Mouse (Mus musculus) forebrain, embryonic 16.5 days (tissue): Measurements from ENCODE around the gene Gjd3. TPM values are rescaled to one million over a fixed set of nuclear protein-coding genes. Genes with fewer than 3 reads are reported as not detected.

Experiments
- ATAC-seq: fragments of 200-750 bp; cut with Nextera tagmentation; 2 replicates; pipeline ENCODE4 v1.8.0; 2017; ENCODE audit warnings: mild to moderate bottlenecking, moderate library complexity
- H3K27ac ChIP-seq: fragments of 300-500 bp; sonication (generic); 2 replicates; pipeline ENCODE4 v1.5.1; 2014; ENCODE audit warnings: low read length, control low read depth
- H3K27me3 ChIP-seq: fragments of 300-500 bp; sonication (generic); replicated peaks from 2 replicates; pipeline ENCODE4 v1.6.1; 2014; ENCODE audit warnings: low read length; ENCODE audit not compliant: control insufficient read depth, insufficient read depth
- H3K36me3 ChIP-seq: fragments of 300-500 bp; sonication (generic); 2 replicates; pipeline ENCODE4 v1.6.1; 2014; ENCODE audit not compliant: control insufficient read depth, insufficient read depth
- H3K4me1 ChIP-seq: fragments of 300-500 bp; sonication (generic); replicated peaks from 2 replicates; pipeline ENCODE4 v1.6.1; 2014; ENCODE audit warnings: low read length; ENCODE audit not compliant: control insufficient read depth, insufficient read depth
- H3K4me2 ChIP-seq: fragments of 300-500 bp; sonication (generic); 2 replicates; pipeline ENCODE4 v1.6.1; 2014; ENCODE audit warnings: mild to moderate bottlenecking, low read length, control low read depth
- H3K4me3 ChIP-seq: fragments of 300-500 bp; sonication (generic); replicated peaks from 2 replicates; pipeline ENCODE4 v1.5.1; 2014; ENCODE audit warnings: mild to moderate bottlenecking, low read length, control low read depth
- H3K9ac ChIP-seq: fragments of 300-500 bp; sonication (generic); replicated peaks from 2 replicates; pipeline ENCODE4 v1.6.1; 2014; ENCODE audit warnings: low read depth, low read length, control low read depth
- H3K9me3 ChIP-seq: fragments of 300-500 bp; sonication (generic); 2 replicates; pipeline ENCODE4 v1.6.1; 2016; ENCODE audit warnings: low read length; ENCODE audit not compliant: control insufficient read depth
- WGBS: fragments of 180-500 bp; shearing (Covaris S2); extraction: QIAGEN DNeasy Blood & Tissue Kit; methylation state at CpG from one replicate; pipeline ENCODE4 v1.1.7; 2014; 5-methylcytosine and 5-hydroxymethylcytosine counted together
- polyA plus RNA-seq: library from polyadenylated mRNA; unstranded; fragments of >200 nt; fragmentation: Nextera tagmentation; extraction: Ambion mirVana; gene quantifications from 2 replicates; pipeline ENCODE4 v1.2.1, GENCODE M21; 2015

The Gjd3 gene
- polyA plus RNA-seq, 1 experiment from 2014 or later = 1.0 TPM

DNA sequence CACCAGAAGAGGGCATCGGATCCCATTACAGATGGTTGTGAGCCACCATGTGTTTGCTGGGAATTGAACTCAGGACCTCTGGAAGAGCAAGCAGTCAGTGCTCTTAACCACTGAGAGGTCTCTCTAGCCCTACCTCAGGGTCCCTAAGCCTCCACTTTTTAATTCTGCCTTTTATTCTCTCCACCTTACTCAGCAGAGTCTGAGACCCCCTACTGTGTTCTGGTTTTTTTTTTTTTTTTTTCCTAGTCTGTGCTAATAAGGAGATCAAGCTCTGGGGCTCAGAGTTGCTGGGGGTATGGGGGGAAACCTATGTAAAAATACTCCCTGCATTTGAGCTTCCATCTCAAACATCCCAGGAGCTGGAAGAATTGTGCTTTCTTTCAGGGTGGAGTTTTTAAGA lies 30.7 kb downstream of the Gjd3 start:
- 88% methylated on average over 1 of the region's 1 CpGs for WGBS
- H3K9me3 ChIP-seq = no peaks in the 10 kb centered on the region
- H3K27me3 ChIP-seq = no peaks in the 10 kb centered on the region
- ATAC-seq = no peak
- no peak overlapping the region for H3K27ac ChIP-seq
- no peak overlapping the region for H3K4me2 ChIP-seq
- H3K9ac ChIP-seq = no peak overlapping the region
- H3K4me1 ChIP-seq = peaks cover 40% of the 10 kb centered on the region
- no peaks in the 10 kb centered on the region for H3K36me3 ChIP-seq
- H3K4me3 ChIP-seq = no peak overlapping the region

DNA sequence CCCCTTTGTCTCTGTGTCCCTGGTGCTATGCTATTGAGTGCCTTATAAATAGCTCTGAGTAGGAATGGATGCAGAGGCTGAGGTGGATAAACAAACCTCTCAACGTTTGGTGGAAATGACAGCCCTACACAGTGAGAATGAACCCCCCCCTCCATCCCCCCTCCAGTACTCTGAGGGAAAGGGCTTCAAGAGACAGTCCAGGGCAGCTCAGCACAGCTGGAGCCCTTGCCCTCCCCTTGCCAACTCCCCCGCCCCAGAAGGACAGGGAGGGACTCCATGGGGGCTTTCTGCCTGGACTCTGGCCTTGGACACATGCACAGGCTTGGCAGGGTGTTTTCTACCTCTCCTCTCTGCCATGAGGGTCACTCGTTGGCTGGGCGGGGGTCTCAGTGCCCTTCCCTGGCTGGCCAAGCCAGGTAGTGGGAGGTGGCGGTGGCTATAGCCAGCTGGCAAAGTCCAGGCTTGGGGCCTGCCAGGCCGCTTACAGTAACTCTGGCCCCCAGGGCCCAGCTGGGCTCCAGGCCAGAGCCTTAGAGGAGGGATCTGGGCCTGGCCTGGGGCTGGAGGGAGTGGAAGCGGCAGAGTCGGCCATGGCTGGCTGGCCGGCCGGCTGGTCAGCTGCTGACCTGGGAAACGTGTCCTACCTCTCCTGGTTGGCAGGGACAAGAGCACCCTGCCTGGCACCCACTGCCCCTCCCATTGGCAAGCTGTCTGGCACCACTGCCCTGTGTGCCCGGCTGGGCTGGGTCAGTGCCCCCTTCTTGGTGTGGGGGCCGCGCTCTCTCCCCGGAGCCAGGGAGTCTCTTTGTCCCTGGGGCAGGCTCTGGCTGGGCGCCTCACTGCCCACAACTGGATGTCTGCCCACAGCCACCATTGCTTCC lies 31.6 kb downstream of the Gjd3 start:
- 36% methylated on average over 14 of the region's 16 CpGs for WGBS
- H3K4me3 ChIP-seq = no peak overlapping the region
- peak overlapping the region; percentile 67 for H3K27ac ChIP-seq
- no peaks in the 10 kb centered on the region for H3K9me3 ChIP-seq
- peak overlapping the region; percentile 30 for H3K9ac ChIP-seq
- peaks cover 40% of the 10 kb centered on the region for H3K4me1 ChIP-seq
- peak; percentile 69 for ATAC-seq
- H3K36me3 ChIP-seq = no peaks in the 10 kb centered on the region
- no peaks in the 10 kb centered on the region for H3K27me3 ChIP-seq
- no peak overlapping the region for H3K4me2 ChIP-seq

DNA sequence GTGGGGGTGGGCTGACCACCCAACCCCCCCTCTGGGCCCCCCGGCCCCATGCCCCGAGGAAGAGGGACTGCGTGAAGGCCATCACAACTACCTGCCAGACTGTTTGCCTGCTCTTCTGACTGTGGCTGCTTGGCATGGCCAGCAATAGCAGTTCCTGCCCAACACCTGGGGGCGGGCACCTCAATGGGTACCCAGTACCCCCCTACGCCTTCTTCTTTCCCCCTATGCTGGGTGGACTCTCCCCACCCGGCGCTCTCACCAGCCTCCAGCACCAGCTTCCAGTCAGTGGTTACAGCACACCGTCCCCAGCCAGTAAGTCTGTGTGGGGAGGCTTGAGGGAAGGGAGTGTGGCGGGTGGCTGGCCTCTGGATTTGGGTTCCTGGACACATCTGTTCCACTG lies 32.3 kb downstream of the Gjd3 start:
- no peak overlapping the region for H3K27ac ChIP-seq
- 89% methylated on average over 9 of the region's 9 CpGs for WGBS
- no peak overlapping the region for H3K4me2 ChIP-seq
- no peak overlapping the region for H3K4me3 ChIP-seq
- H3K9ac ChIP-seq = no peak overlapping the region
- no peak for ATAC-seq
- no peaks in the 10 kb centered on the region for H3K36me3 ChIP-seq
- H3K9me3 ChIP-seq = no peaks in the 10 kb centered on the region
- H3K27me3 ChIP-seq = no peaks in the 10 kb centered on the region
- peaks cover 35% of the 10 kb centered on the region for H3K4me1 ChIP-seq

DNA sequence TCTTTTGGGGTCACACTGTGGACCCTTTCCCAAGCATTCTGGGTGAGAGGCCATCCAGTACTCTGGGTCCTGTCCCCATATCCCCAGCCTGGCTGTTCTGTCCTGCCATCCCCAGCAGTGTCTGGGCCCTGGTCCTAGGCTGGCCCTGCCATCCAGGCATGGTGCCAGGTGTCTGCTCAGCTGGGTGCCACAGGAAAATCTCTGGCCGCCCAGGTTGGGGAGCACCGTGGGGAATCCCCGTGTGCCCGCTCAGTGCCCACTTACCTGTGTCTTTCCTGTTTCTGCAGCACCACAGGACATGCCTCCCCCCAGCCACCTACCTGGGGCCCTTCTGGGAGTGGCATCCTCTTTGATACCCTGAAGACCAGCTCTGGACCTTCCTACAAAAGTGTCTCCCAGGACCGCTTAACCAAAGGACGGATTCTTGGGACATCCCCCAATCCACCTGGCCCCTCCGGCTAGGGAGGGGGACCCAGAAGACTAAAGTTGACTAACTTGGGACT lies 32.8 kb downstream of the Gjd3 start:
- H3K4me3 ChIP-seq = no peak overlapping the region
- H3K9ac ChIP-seq = no peak overlapping the region
- peaks cover 30% of the 10 kb centered on the region for H3K4me1 ChIP-seq
- H3K27ac ChIP-seq = no peak overlapping the region
- no peaks in the 10 kb centered on the region for H3K27me3 ChIP-seq
- H3K4me2 ChIP-seq = no peak overlapping the region
- ATAC-seq = no peak
- no peaks in the 10 kb centered on the region for H3K36me3 ChIP-seq
- 78% methylated on average over 7 of the region's 7 CpGs for WGBS
- H3K9me3 ChIP-seq = no peaks in the 10 kb centered on the region

DNA sequence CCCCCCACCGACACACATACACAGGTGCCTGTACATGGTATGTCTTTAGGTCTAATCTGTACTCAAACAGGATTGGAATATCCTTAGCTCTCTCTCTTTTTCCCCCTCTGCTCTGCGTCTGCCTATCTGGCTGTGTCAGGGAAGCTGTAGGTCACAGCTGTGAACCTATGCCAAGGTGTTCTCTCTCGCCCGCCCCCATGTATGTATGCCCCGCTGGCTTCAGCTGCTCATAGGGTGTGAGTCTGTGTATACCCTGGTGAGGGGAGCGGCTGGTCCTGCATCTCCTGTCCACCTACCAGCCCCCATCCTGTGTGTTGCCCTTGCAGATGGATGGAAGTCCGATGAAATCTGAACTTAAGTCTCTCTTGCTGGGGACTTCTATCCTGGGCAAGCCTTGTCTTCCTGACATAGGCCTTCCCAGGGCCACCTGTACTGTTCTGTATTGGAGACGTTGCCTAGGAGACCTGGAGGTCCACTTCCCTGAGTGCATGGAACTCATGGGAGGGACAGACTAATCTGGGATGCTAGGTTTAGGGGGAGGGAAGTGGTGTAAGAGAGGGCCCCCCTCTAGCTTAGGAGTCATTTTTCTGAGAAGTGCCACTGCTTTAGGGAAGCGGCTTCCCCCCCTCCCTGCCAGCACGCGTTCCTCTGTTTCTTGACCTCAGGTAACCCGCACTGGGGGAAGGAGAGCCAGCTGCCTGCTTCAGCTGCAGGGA lies 33.4 kb downstream of the Gjd3 start:
- 63% methylated on average over 12 of the region's 12 CpGs for WGBS
- Histone ChIP-seq H3K9ac (no peak overlapping the region), H3K4me1 (peaks cover 29% of the 10 kb centered on the region), H3K27me3 (no peaks in the 10 kb centered on the region), H3K36me3 (no peaks in the 10 kb centered on the region), H3K27ac (no peak overlapping the region), H3K4me3 (no peak overlapping the region), H3K9me3 (no peaks in the 10 kb centered on the region), H3K4me2 (no peak overlapping the region)
- ATAC-seq = no peak

DNA sequence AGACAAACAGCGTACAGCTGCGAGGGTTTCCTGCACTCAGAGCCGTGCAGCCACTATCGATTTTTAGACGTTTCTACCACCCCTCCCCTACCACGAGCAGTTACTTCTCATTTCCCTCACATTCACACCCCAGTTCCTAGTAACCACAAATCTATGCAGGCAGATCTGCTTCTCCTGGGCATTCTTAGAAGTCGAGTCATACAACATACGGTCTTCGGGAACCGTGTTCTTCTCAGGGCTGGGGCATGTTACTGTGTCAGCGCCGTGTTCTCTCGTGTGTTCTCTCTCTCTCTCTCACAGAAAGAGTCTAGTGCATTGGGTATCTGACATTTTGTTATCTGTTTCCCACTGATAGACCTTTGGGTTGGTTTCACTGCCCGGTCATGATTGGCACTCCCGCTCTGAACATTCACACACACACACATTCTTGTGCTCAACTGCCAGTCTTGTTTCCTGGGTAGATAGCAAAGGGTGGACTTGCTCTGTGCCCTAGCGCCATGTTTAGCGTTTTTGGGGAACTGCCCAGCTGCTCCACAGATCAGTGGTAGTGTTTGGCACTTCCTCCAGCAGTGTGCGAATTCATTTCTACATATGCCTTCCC lies 34.7 kb downstream of the Gjd3 start:
- no peak overlapping the region for H3K4me2 ChIP-seq
- 88% methylated on average over 18 of the region's 18 CpGs for WGBS
- no peaks in the 10 kb centered on the region for H3K9me3 ChIP-seq
- no peak overlapping the region for H3K27ac ChIP-seq
- H3K4me3 ChIP-seq = no peak overlapping the region
- H3K9ac ChIP-seq = no peak overlapping the region
- no peaks in the 10 kb centered on the region for H3K36me3 ChIP-seq
- no peak for ATAC-seq
- peaks cover 31% of the 10 kb centered on the region for H3K4me1 ChIP-seq
- no peaks in the 10 kb centered on the region for H3K27me3 ChIP-seq

DNA sequence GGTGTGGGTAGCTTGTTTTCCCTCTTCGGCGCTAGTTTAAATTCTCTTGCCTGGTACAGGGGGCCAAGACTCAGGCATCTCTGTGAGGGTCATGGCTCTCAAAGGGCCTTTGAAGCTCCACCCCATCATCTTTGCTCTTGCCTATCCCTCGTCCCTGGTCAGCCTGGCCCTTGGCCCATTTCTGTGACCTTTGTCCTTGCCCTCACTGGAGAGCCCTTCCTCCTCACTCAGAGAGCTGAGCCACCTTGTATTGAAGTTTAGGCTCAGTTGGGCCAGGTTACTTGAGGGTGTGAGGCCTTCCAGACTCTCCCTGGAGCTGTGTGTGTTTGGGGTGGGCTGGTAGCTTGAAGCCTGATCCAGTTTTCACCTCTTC lies 37.2 kb downstream of the Gjd3 start:
- Histone ChIP-seq H3K27me3 (no peaks in the 10 kb centered on the region), H3K4me1 (peaks cover 46% of the 10 kb centered on the region), H3K9ac (no peak overlapping the region), H3K27ac (no peak overlapping the region), H3K4me2 (no peak overlapping the region), H3K9me3 (no peaks in the 10 kb centered on the region), H3K36me3 (no peaks in the 10 kb centered on the region), H3K4me3 (no peak overlapping the region)
- no peak for ATAC-seq
- WGBS = 59% methylated on average over 3 of the region's 3 CpGs

DNA sequence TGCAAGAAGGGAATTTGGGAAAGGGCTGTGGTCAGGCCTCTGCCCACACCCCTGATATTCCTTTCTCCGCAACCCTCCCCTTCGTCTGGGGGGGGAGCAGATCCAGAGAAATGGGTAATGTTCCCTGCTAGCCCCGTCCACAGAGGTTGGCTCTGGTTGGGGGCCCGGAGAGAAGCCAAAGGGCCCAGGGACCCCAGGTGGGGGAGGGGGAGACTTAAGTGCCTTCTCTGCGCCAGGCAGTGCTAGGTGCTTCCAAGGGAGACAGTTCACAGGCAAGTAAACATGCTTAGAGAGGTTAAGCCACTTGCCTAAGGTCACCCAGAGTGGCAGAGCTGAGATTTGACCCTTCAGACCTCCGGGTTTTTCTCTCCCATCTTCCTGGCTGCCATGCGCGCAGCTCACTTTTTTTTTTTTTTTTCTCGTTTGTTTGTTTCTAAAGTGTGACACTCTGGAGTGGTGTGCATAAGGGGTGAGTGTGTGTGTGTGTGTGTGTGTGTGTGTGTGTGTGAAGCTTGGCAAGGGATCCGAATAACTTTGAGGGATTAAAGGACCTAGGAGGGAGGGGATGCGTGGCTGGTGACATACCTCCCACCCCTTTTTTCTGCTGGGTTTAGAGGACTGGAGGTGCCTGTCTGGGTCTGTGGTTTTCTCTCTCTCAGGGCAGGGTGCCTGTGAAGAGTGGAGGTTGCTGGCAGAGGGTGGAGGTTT lies 37.8 kb downstream of the Gjd3 start:
- no peak for ATAC-seq
- H3K4me2 ChIP-seq = no peak overlapping the region
- H3K27me3 ChIP-seq = no peaks in the 10 kb centered on the region
- H3K9me3 ChIP-seq = no peaks in the 10 kb centered on the region
- peaks cover 49% of the 10 kb centered on the region for H3K4me1 ChIP-seq
- 0 out of 2 replicates have a peak overlapping the region, but pooled peaks have one; percentile 10 for H3K9ac ChIP-seq
- H3K4me3 ChIP-seq = no peak overlapping the region
- no peak overlapping the region for H3K27ac ChIP-seq
- H3K36me3 ChIP-seq = no peaks in the 10 kb centered on the region
- WGBS = 28% methylated on average over 11 of the region's 11 CpGs
